Mouse (Mus musculus): ENCODE measurements at regions not wholly inside any gene's neighbourhood (a gene's known extent, or its start where the extent isn't known, plus 50 kb on each side); places are given as distances from the start of the nearest gene placed in this dataset.

DNA sequence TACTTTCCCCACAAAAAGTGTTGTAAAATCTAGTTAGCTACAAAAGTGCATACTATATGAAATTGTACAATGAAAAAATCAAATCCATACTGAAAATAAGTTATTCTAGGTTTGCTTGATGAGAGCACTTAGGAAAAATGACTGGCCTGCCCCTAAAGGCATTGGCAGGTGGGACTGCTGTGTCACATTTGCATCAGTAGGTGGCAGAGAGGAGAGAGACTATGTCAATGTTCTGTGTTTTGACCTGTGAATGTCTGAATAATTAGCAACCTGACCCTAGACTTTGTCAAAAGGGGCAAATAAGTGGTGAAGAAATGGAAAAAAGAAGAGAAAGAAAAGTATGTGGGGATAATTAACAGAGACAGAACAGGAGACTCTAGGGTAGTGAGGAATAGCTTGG lies 997.0 kb upstream of the Tacstd2 start:
- TF ChIP-seq CTCF (IDR thresholded peaks at IDR 0.05; ENCODE audit: low read depth) (peak; percentile 16; the same call in 1 of the 2 replicates), EP300 (IDR thresholded peaks at IDR 0.05; ENCODE audit: low read depth) (no peak)

All from liver, postnatal 0 days (tissue).